Mouse (Mus musculus) heart, postnatal 10 days (tissue): Measurements from ENCODE around the gene Peak1. TPM values are rescaled to one million over a fixed set of nuclear protein-coding genes. Genes with fewer than 3 reads are reported as not detected.
A peak's percentile ranks its signal among the peaks of the same experiment; 100 is the strongest.

ENCODE experiments used
- DNase-seq, 2 experiments: peaks; one replicate each; pipeline ENCODE4 v3.0.0; 2021
- intact Hi-C: fragments of 180-260 bp; cut with DNase I; formaldehyde crosslinking; loops from one replicate; pipeline ENCODE4 v1.15.1; 2025
- microRNA-seq, 2 experiments: library from miRNA; unstranded; fragments of <30 nt; microRNA quantifications; one replicate each; pipeline ENCODE4 v1.2.0; 2022
- total RNA-seq, 2 experiments: library from RNA; stranded (reverse); gene quantifications; 2 replicates each; pipeline ENCODE4 v1.2.3; 2021

The Peak1 gene
- total RNA-seq, 2 experiments from 2014 or later, result 44.6 to 53.4 TPM

- intact Hi-C loops, result no loop called here
- no peak for DNase-seq
Measured at GRCm38 (mm10) chr9:56158077-56158476, 259.8 kb downstream of the Peak1 start.

GRCm38 (mm10) chr9:56154572-56154971, 263.3 kb downstream of the Peak1 start:
- intact Hi-C loops, result no loop called here
- DNase-seq, result no peak

- DNase-seq, result no peak
- intact Hi-C loops, result no loop called here
Measured at GRCm38 (mm10) chr9:56152482-56153007, 265.3 kb downstream of the Peak1 start.

- intact Hi-C loops, result no loop called here
- DNase-seq, result peak; percentile 66 to 69
Measured at GRCm38 (mm10) chr9:56151745-56152481, 266.0 kb downstream of the Peak1 start.

Small RNAs within 50 kb of the gene (microRNA-seq; reads per million reads assigned to microRNA genes)
- gene Gm24270, result 2.8 to 3.1 reads per million in 2 experiments

Other genes starting within 250 kb of the Peak1 start
- gene Hmg20a, start 542 bp upstream of the Peak1 start, total RNA-seq, result 10 to 100 TPM; 32.9 to 36.3 TPM